Mouse (Mus musculus) stomach, embryonic 14.5 days (tissue): ENCODE measurements around the gene Dnajc7. TPM values are rescaled to one million over a fixed set of nuclear protein-coding genes. Genes with fewer than 3 reads are reported as not detected.

Experiments
- ATAC-seq: fragments of 200-750 bp; cut with Nextera tagmentation; 2 replicates; pipeline ENCODE4 v1.8.0; 2017; ENCODE audit warnings: low read depth, moderate TSS enrichment; ENCODE audit not compliant: insufficient number of reproducible peaks, insufficient read depth, low FRiP score
- H3K27ac ChIP-seq: fragments of 300-500 bp; sonication (generic); 2 replicates; pipeline ENCODE4 v1.5.1; 2014; ENCODE audit warnings: mild to moderate bottlenecking, low read length, moderate library complexity, mixed read lengths
- H3K27me3 ChIP-seq: fragments of 300-500 bp; sonication (generic); 2 replicates; pipeline ENCODE4 v1.6.1; 2014; ENCODE audit warnings: low read length, control low read depth, mixed read lengths; ENCODE audit not compliant: control insufficient read depth, insufficient read depth
- H3K36me3 ChIP-seq: fragments of 300-500 bp; sonication (generic); 2 replicates; pipeline ENCODE4 v1.6.1; 2014; ENCODE audit warnings: mild to moderate bottlenecking, control low read depth, low read length, moderate library complexity, mixed read lengths; ENCODE audit not compliant: control insufficient read depth, insufficient read depth
- H3K4me1 ChIP-seq: fragments of 300-500 bp; sonication (generic); 2 replicates; pipeline ENCODE4 v1.6.1; 2014; ENCODE audit warnings: low read length, control low read depth, mixed read lengths; ENCODE audit not compliant: control insufficient read depth, insufficient read depth
- H3K4me2 ChIP-seq: fragments of 300-500 bp; sonication (generic); replicated peaks from 2 replicates; pipeline ENCODE4 v1.6.1; 2014; ENCODE audit warnings: low read depth, low read length, control low read depth
- H3K4me3 ChIP-seq: fragments of 300-500 bp; sonication (generic); 2 replicates; pipeline ENCODE4 v1.5.1; 2014; ENCODE audit warnings: low read depth, low read length, control low read depth
- H3K9ac ChIP-seq: fragments of 300-500 bp; sonication (generic); replicated peaks from 2 replicates; pipeline ENCODE4 v1.6.1; 2014; ENCODE audit warnings: low read depth, mild to moderate bottlenecking, control low read depth, low read length, moderate library complexity, mixed read lengths
- H3K9me3 ChIP-seq: fragments of 300-500 bp; sonication (generic); 2 replicates; pipeline ENCODE4 v1.6.1; 2016; ENCODE audit warnings: low read depth, low read length, control low read depth; ENCODE audit not compliant: control insufficient read depth
- WGBS: fragments of 180-500 bp; shearing (Covaris S2); extraction: QIAGEN DNeasy Blood & Tissue Kit; methylation state at CpG from one replicate; pipeline ENCODE4 v1.1.7; 2014; 5-methylcytosine and 5-hydroxymethylcytosine counted together
- polyA plus RNA-seq: library from polyadenylated mRNA; unstranded; fragments of >200 nt; fragmentation: Nextera tagmentation; extraction: Ambion mirVana; gene quantifications from 2 replicates; pipeline ENCODE4 v1.2.1, GENCODE M21; 2014

The Dnajc7 gene
- polyA plus RNA-seq, 1 experiment from 2014 or later = 95.4 TPM

DNA sequence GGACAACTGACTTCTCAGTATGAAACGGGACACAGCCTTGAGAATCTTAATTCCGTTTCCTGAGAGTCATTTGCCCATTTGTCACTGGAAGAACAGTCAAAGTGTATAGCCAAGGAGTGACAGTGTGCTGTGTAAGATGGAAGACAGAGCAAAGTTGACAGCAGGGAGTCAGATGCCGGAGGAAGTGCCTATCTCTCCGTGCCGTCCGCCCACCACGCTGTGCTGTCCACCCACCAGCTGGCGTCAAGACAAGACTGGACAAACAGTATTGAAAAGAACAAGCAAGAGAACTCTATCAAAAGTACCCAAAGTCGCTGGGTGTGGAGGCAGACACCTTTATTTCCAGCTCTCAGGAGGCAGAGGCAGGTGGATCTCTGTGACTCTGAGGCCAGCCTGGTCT is 16.8 kb downstream of the Dnajc7 start:
- WGBS = 89% methylated on average over 9 of the region's 9 CpGs
- Histone ChIP-seq H3K4me2 (no peak overlapping the region), H3K27ac (no peak overlapping the region), H3K27me3 (no peaks in the 10 kb centered on the region), H3K4me3 (no peak overlapping the region), H3K36me3 (peaks cover 40% of the 10 kb centered on the region), H3K9me3 (no peaks in the 10 kb centered on the region), H3K9ac (no peak overlapping the region), H3K4me1 (peaks cover 3% of the 10 kb centered on the region; the same call in 1 of the 2 replicates)
- ATAC-seq = no peak

DNA sequence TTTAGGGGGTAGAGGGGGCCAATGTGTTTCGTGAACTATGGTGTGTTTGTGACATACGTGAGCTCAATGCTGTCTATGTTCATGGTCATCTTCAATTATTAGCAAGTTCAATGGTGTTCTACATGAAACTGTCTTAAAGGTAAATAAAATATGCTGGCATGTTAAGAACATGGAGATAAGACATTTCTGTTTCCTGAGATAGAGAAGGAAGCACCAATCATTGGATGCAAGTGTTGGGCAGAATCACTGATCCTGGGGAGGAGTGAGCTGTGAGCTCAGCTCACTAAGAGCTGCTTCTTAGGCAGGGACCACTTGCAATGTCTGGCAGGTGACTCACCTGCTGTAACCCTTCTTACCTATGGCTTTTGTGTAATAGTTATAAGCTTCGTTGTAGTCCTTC is 18.6 kb downstream of the Dnajc7 start:
- Histone ChIP-seq H3K36me3 (peaks cover 57% of the 10 kb centered on the region), H3K4me3 (no peak overlapping the region), H3K4me1 (peaks cover 3% of the 10 kb centered on the region; the same call in 1 of the 2 replicates), H3K27ac (no peak overlapping the region), H3K27me3 (no peaks in the 10 kb centered on the region), H3K9me3 (no peaks in the 10 kb centered on the region), H3K4me2 (no peak overlapping the region), H3K9ac (no peak overlapping the region)
- ATAC-seq = no peak
- 98% methylated on average over 3 of the region's 3 CpGs for WGBS

DNA sequence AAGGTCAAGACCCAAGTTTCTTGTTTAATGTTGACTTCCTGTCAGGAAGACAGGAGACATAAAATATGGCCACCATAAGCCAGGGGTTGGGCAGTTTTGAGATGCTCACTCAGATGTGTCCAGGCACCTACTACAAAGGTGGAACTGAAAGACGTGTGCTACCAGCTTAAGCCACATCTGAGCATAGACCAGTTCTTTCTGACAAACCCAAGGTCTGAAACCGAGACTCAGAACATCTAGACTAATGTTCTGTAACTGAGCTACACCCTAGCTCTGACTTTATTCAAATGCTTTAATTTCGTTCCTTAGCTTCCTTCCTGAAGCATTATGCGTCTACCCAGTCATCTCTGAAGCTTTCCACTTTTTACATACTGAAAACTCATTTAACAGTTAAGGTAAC is 21.9 kb downstream of the Dnajc7 start:
- H3K27me3 ChIP-seq = no peaks in the 10 kb centered on the region
- no peak overlapping the region for H3K4me3 ChIP-seq
- H3K36me3 ChIP-seq = peaks cover 78% of the 10 kb centered on the region
- no peaks in the 10 kb centered on the region for H3K4me1 ChIP-seq
- H3K4me2 ChIP-seq = no peak overlapping the region
- no peak for ATAC-seq
- no peak overlapping the region for H3K9ac ChIP-seq
- WGBS = 81% methylated on average over 4 of the region's 4 CpGs
- no peaks in the 10 kb centered on the region for H3K9me3 ChIP-seq
- H3K27ac ChIP-seq = no peak overlapping the region

DNA sequence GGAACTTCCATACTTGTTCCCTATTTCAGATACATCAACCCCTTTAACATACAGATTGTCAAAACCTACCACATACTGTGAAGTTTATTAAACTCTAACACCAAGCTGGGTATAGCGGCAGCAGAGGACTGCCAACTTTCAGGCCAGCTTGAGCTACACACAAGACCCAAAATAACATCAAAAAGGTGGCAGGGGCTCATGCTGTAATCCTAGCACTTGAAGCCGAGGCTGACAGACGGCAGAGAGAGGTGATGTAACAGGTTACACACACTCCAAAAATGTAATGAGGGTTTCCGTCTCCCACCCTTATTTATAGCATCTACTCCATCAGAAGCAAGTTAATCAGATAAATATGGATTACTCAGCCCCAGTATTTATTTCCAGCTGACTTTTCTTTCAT is 24.4 kb downstream of the Dnajc7 start:
- no peaks in the 10 kb centered on the region for H3K9me3 ChIP-seq
- H3K9ac ChIP-seq = no peak overlapping the region
- no peak for ATAC-seq
- H3K27ac ChIP-seq = no peak overlapping the region
- H3K36me3 ChIP-seq = peaks cover 89% of the 10 kb centered on the region
- WGBS = 76% methylated on average over 4 of the region's 4 CpGs
- no peak overlapping the region for H3K4me3 ChIP-seq
- no peaks in the 10 kb centered on the region for H3K27me3 ChIP-seq
- H3K4me1 ChIP-seq = no peaks in the 10 kb centered on the region
- no peak overlapping the region for H3K4me2 ChIP-seq

DNA sequence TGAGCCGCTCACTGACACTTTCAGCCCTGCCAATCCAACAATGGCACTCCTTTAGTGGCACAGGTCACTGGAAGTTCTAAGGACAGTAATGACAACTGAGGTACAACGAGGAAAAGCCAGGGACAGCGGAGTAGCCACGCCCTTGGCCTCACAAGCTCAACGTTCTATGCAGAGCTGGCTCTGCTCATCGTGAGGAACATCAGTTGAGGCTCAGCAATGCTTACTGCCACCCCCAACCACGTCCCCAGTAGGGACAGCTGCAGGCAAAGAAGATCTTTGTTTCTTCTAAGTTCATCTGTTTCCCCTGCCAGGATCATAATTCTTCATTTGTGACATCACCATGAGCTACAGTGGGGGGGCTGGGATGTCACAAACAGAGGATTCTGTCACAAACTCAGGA is 25.4 kb downstream of the Dnajc7 start:
- Histone ChIP-seq H3K36me3 (peaks cover 89% of the 10 kb centered on the region), H3K9ac (no peak overlapping the region), H3K4me3 (no peak overlapping the region), H3K27me3 (no peaks in the 10 kb centered on the region), H3K27ac (no peak overlapping the region), H3K4me2 (no peak overlapping the region), H3K9me3 (no peaks in the 10 kb centered on the region), H3K4me1 (no peaks in the 10 kb centered on the region)
- ATAC-seq = no peak
- 84% methylated on average over 7 of the region's 7 CpGs for WGBS

DNA sequence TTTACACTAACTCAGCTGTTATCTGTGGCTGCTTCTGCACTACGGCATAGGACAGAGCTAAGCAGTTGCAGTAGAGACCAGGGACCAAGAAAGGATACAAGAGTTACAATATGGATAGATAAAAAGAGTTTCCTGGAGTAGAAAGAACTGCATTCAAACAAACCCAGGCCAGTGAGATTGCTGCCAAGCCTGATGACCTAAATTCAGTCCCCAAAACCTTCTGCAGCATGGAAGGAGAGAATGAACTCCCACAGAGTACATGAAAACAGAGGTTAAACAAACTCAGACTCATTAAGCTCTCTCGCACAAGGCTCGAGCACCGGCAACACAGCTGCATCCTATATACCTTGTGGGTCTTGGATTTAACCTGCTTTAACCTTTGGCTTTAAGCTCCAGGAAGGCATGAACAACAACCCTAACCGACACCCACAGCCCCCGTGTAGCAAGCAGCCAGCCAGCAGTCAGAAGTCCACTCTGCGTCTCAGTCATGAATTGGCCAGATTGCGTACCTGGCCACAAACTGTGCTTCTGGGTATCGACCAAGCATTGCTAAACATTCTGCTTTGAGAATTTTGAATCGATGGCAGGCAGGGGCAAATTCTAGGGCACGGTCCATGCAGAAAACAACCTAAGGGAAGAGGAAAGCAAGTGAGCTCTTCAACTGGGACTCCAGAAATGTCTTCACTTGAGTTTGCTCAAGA is 27.5 kb downstream of the Dnajc7 start:
- 89% methylated on average over 11 of the region's 11 CpGs for WGBS

DNA sequence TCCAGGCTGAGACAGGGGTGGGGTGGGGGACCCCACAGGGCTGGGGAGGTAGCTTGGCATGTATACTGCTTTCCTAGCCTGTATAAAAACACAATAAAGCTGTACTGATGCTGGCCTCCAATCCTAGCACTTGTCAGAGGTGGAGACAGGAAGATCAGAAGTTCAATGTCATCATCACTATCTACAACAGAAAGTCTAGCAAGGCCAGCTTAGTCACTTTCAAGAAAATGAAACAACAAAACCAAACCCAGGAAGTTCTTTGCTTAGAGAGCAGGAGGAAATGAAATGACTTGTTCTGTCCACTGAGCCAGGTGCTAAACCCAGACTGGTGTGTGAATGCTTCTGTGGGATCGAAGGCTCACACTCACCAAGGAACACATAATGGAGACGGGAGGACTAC is 31.5 kb downstream of the Dnajc7 start:
- H3K27ac ChIP-seq = no peak overlapping the region
- no peaks in the 10 kb centered on the region for H3K27me3 ChIP-seq
- no peak overlapping the region for H3K9ac ChIP-seq
- no peaks in the 10 kb centered on the region for H3K4me1 ChIP-seq
- H3K36me3 ChIP-seq = peaks cover 96% of the 10 kb centered on the region
- no peak overlapping the region for H3K4me3 ChIP-seq
- H3K9me3 ChIP-seq = no peaks in the 10 kb centered on the region
- no peak overlapping the region for H3K4me2 ChIP-seq
- ATAC-seq = no peak
- WGBS = 95% methylated on average over 2 of the region's 2 CpGs

More for the DNA sequence above, 27.5 kb downstream of the Dnajc7 start:
- Histone ChIP-seq H3K9ac (no peak overlapping the region), H3K4me3 (no peak overlapping the region), H3K4me2 (no peak overlapping the region), H3K36me3 (peaks cover 89% of the 10 kb centered on the region), H3K9me3 (no peaks in the 10 kb centered on the region), H3K27ac (no peak overlapping the region), H3K4me1 (no peaks in the 10 kb centered on the region), H3K27me3 (no peaks in the 10 kb centered on the region)
- ATAC-seq = no peak

DNA sequence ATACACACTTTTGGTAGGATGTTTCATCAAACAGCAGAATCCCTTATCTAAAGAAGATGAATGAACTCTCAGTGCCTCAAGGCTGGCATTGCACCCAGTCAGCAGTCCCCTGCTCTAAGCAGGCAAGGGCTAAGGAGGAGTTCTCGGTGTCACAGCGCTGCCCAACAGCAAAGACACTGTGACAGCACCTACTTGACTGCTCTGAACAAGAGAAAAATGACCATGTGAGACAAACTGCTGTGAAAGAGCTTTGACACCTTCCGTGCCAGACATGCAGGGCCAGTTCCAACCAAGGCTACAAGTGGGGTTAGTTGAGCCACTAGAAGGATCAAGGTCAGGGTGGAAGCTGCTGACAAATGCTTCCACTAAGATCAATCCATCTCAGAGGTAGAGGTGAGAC is 34.8 kb downstream of the Dnajc7 start:
- Histone ChIP-seq H3K4me1 (no peaks in the 10 kb centered on the region), H3K36me3 (peaks cover 91% of the 10 kb centered on the region), H3K9ac (no peak overlapping the region), H3K4me2 (no peak overlapping the region), H3K27ac (no peak overlapping the region), H3K9me3 (no peaks in the 10 kb centered on the region), H3K27me3 (no peaks in the 10 kb centered on the region), H3K4me3 (no peak overlapping the region)
- 96% methylated on average over 3 of the region's 3 CpGs for WGBS
- no peak for ATAC-seq

DNA sequence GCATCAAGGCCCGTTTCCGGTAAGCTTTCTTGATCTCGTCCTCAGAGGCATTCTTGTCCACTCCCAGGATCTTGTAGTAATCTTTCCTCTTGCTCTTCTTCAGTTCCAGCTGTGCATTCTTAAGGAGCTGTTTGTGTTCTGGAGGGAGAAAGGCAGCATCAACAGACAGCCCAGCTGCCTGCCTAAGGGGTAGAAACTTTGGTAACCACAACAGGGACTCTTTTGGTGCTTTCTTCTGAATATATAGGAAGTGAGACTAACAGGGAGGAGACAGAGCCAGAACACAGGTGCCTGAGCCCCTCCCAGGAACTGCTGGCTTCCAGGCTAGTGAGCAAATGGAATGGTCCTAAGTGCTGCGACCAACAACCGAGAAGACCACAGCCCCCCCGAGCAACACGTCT is 35.4 kb downstream of the Dnajc7 start:
- Histone ChIP-seq H3K4me3 (no peak overlapping the region), H3K9ac (no peak overlapping the region), H3K4me1 (no peaks in the 10 kb centered on the region), H3K9me3 (no peaks in the 10 kb centered on the region), H3K4me2 (no peak overlapping the region), H3K27ac (no peak overlapping the region), H3K36me3 (peaks cover 85% of the 10 kb centered on the region), H3K27me3 (no peaks in the 10 kb centered on the region)
- ATAC-seq = no peak
- WGBS = 93% methylated on average over 7 of the region's 7 CpGs
